In genomic region chr11:24061819-24062218, GRCm38 (mm10) we compare ENCODE assay signal across 10 mouse cellular contexts. TPM values are rescaled to one million over a fixed set of nuclear protein-coding genes. Genes with fewer than 3 reads are reported as not detected.
DNase-seq lines count a peak whose midpoint lies in the region; ATAC-seq and TF ChIP-seq lines count a peak whose summit lies in the region.
"Had no signal": no experiment of that assay in that cellular context is flagged by ENCODE, and none has a peak within 500 bp of the region (broad histone marks: within the 10 kb centered on the region; RNA-seq: fewer than 3 reads in every experiment).

No protein-coding gene starts in this region.

- peaks cover 10% of the 10 kb centered on the region; the same call in 1 of the 2 replicates for H3K4me1 ChIP-seq in embryonic facial prominence, embryonic 15.5 days
- H3K4me1 ChIP-seq in limb, embryonic 12.5 days (replicated peaks): peaks cover 57% of the 10 kb centered on the region

- peak overlapping the region; percentile 92 for H3K27ac ChIP-seq in layer of hippocampus, adult 2 months
- H3K27ac ChIP-seq in embryonic facial prominence, embryonic 15.5 days (replicated peaks): no peak overlapping the region
- no peak overlapping the region for H3K27ac ChIP-seq in limb, embryonic 12.5 days

- DNase-seq in layer of hippocampus, adult 2 months (ENCODE audit: low spot score in 2 of 2): no peak
- no peak for DNase-seq in layer of hippocampus, postnatal 25 days (ENCODE audit: extremely low spot score in 1 of 2, low spot score in 1 of 2)
- no peak for DNase-seq in adrenal gland, adult 8-10 months
- no peak for DNase-seq in urinary bladder, postnatal 36 days (ENCODE audit: low spot score in 2 of 2)
- DNase-seq in kidney, postnatal 36 days: no peak

- TF ChIP-seq CTCF in layer of hippocampus, adult 2 months (conservative IDR thresholded peaks at IDR 0.05): no peak

- no peak for ATAC-seq in embryonic facial prominence, embryonic 15.5 days (ENCODE audit: insufficient number of reproducible peaks, low FRiP score, low TSS enrichment, low read depth)
- ATAC-seq in limb, embryonic 12.5 days (ENCODE audit: insufficient number of reproducible peaks, insufficient read depth, low FRiP score, low TSS enrichment, low read depth): no peak
- ATAC-seq in neutrophil, adult 5-6 weeks (ENCODE audit: extremely low read depth, insufficient number of reproducible peaks, low FRiP score, poor library complexity, severe bottlenecking): 0 out of 2 replicates have a peak, but pooled peaks have one; percentile 30
- ATAC-seq: Patski had no signal

- H3K27me3 ChIP-seq in embryonic facial prominence, embryonic 15.5 days: 0 out of 2 replicates have a peak, but pooled peaks cover 3% of the 10 kb centered on the region
- H3K27me3 ChIP-seq in limb, embryonic 12.5 days: peaks cover 3% of the 10 kb centered on the region; the same call in 1 of the 2 replicates

- no peaks in the 10 kb centered on the region for H3K9me3 ChIP-seq in embryonic facial prominence, embryonic 15.5 days (replicated peaks)
- H3K9me3 ChIP-seq in limb, embryonic 12.5 days: no peaks in the 10 kb centered on the region

- 2% methylated on average over 14 of the region's 14 CpGs for WGBS in embryonic facial prominence, embryonic 15.5 days
- WGBS in limb, embryonic 12.5 days: 3% methylated on average over 14 of the region's 14 CpGs

- H3K4me3 ChIP-seq in layer of hippocampus, adult 2 months: peak overlapping the region; percentile 46
- peak overlapping the region; percentile 38 for H3K4me3 ChIP-seq in embryonic facial prominence, embryonic 15.5 days (replicated peaks)
- H3K4me3 ChIP-seq in limb, embryonic 12.5 days (replicated peaks): peak overlapping the region; percentile 33

- H3K36me3 ChIP-seq in embryonic facial prominence, embryonic 15.5 days: no peaks in the 10 kb centered on the region
- H3K36me3 ChIP-seq in limb, embryonic 12.5 days: no peaks in the 10 kb centered on the region

- peak overlapping the region; percentile 61 for H3K4me2 ChIP-seq in embryonic facial prominence, embryonic 15.5 days (replicated peaks)
- H3K4me2 ChIP-seq in limb, embryonic 12.5 days: peak overlapping the region; percentile 70

- no peak overlapping the region for H3K9ac ChIP-seq in embryonic facial prominence, embryonic 15.5 days
- peak overlapping the region; percentile 48 for H3K9ac ChIP-seq in limb, embryonic 12.5 days (replicated peaks)

RNA-seq across cellular contexts. Expression of gene A830031A19Rik, which starts 13.0 kb away (rescaled TPM):
- 1 to 10 TPM; 1.3 to 1.7 TPM for total RNA-seq in layer of hippocampus, adult 2 months (2021)
- total RNA-seq in layer of hippocampus, postnatal 25 days (2021): 1 to 10 TPM in 1 of 2 experiments, under 1 TPM in 1; 0.37 to 1.7 TPM
- not detected in 2 replicates for polyA plus RNA-seq in embryonic facial prominence, embryonic 15.5 days (2015; fragmentation: Nextera tagmentation; extraction: Ambion mirVana)
- not detected in 2 replicates for polyA plus RNA-seq in limb, embryonic 12.5 days (2016; fragmentation: Nextera tagmentation; extraction: Ambion mirVana)
- total RNA-seq in neutrophil, adult 5-6 weeks (2017): not detected in 2 replicates
- total RNA-seq in adrenal gland, adult 8-10 months (2022): not detected
- polyA plus RNA-seq: gonadal fat pad, adult 2 months; Patski had no signal

RNA-seq across cellular contexts. Expression of gene Bcl11a, which starts 16.0 kb away (rescaled TPM):
- 100 to 1,000 TPM; 117 to 121 TPM for total RNA-seq in layer of hippocampus, adult 2 months (2021)
- total RNA-seq in layer of hippocampus, postnatal 25 days (2021): 100 to 1,000 TPM; 105 to 134 TPM
- polyA plus RNA-seq in embryonic facial prominence, embryonic 15.5 days (2015; fragmentation: Nextera tagmentation; extraction: Ambion mirVana): 41.7 and 43.0 TPM in 2 replicates
- polyA plus RNA-seq in limb, embryonic 12.5 days (2016; fragmentation: Nextera tagmentation; extraction: Ambion mirVana): 103 and 109 TPM in 2 replicates
- 102 and 105 TPM in 2 replicates for total RNA-seq in neutrophil, adult 5-6 weeks (2017)
- total RNA-seq in adrenal gland, adult 8-10 months (2022): 1 to 10 TPM; 4.3 to 8.6 (median 5.7) TPM
- polyA plus RNA-seq: Patski had no signal

Comparison
In these comparisons a context has a peak if more than half of its experiments do, and no peak if none do; other contexts are left out.
1. RNA of gene Bcl11a, which starts 16.0 kb away (total RNA-seq): 105 to 134 TPM in layer of hippocampus, postnatal 25 days, 117 to 121 TPM in layer of hippocampus, adult 2 months and 102 to 105 TPM in neutrophil, adult 5-6 weeks; 4.3 to 8.6 TPM in adrenal gland, adult 8-10 months; every median in the first group is over 10 times any median in the second.
2. Peak in every context shown above with its lines, with median percentiles within 50 percentile points of each other: H3K4me3 ChIP-seq.